Comparison of ENCODE assay signal across 7 mouse cellular contexts in genomic region chr6:85332351-85332999, GRCm38 (mm10). TPM values are rescaled to one million over a fixed set of nuclear protein-coding genes. Genes with fewer than 3 reads are reported as not detected.
DNase-seq lines count a peak whose midpoint lies in the region; ATAC-seq and TF ChIP-seq lines count a peak whose summit lies in the region.

No protein-coding gene starts in this region.

- no peaks in the 10 kb centered on the region for H3K9me3 ChIP-seq in heart, embryonic 15.5 days (replicated peaks)
- no peaks in the 10 kb centered on the region for H3K9me3 ChIP-seq in neural tube, embryonic 13.5 days

- peaks cover 20% of the 10 kb centered on the region for H3K4me1 ChIP-seq in heart, embryonic 15.5 days (replicated peaks)
- peaks cover 14% of the 10 kb centered on the region for H3K4me1 ChIP-seq in liver, adult 2 months (ENCODE audit: control insufficient read depth, insufficient read depth, low read length)
- H3K4me1 ChIP-seq in neural tube, embryonic 13.5 days (replicated peaks): peaks cover 16% of the 10 kb centered on the region

- H3K4me2 ChIP-seq in heart, embryonic 15.5 days: peak overlapping the region; percentile 95
- peak overlapping the region; percentile 97 for H3K4me2 ChIP-seq in neural tube, embryonic 13.5 days

- under 1% methylated on average over 41 of the region's 41 CpGs for WGBS in heart, embryonic 15.5 days
- 1% methylated on average over 41 of the region's 41 CpGs for WGBS in liver, adult 2 months
- WGBS in neural tube, embryonic 13.5 days: under 1% methylated on average over 41 of the region's 41 CpGs

- H3K27me3 ChIP-seq in heart, embryonic 15.5 days: no peaks in the 10 kb centered on the region
- H3K27me3 ChIP-seq in liver, adult 2 months (ENCODE audit: control insufficient read depth, insufficient read depth, low read length): no peaks in the 10 kb centered on the region
- H3K27me3 ChIP-seq in neural tube, embryonic 13.5 days: peaks cover 32% of the 10 kb centered on the region

- H3K27ac ChIP-seq in heart, embryonic 15.5 days: peak overlapping the region; percentile 94; the same call in 1 of the 2 replicates
- peak overlapping the region; percentile 94 for H3K27ac ChIP-seq in liver, adult 2 months (replicated peaks; ENCODE audit: insufficient read depth, low read depth, low read length)
- H3K27ac ChIP-seq in neural tube, embryonic 13.5 days (replicated peaks): peak overlapping the region; percentile 97

- ATAC-seq in common myeloid progenitor, adult 5-6 weeks (replicated peaks; ENCODE audit: low read depth, poor library complexity, severe bottlenecking): peak; percentile 22
- ATAC-seq in heart, embryonic 15.5 days (replicated peaks; ENCODE audit: insufficient number of reproducible peaks, insufficient read depth, low FRiP score, low read depth): peak; percentile 2; the same call in 1 of the 2 replicates
- peak; percentile 36 for ATAC-seq in neural tube, embryonic 13.5 days (ENCODE audit: low read depth)

- no peaks in the 10 kb centered on the region; the same call in 1 of the 2 replicates for H3K79me2 ChIP-seq in liver, adult 2 months (ENCODE audit: control insufficient read depth, insufficient read depth, low read length)

- peaks cover 18% of the 10 kb centered on the region; the same call in 1 of the 2 replicates for H3K36me3 ChIP-seq in heart, embryonic 15.5 days
- H3K36me3 ChIP-seq in liver, adult 2 months (ENCODE audit: control insufficient read depth, insufficient read depth, low read length): no peaks in the 10 kb centered on the region
- H3K36me3 ChIP-seq in neural tube, embryonic 13.5 days: peaks cover 12% of the 10 kb centered on the region

- no peak for TF ChIP-seq POLR2A in liver, adult 2 months (IDR thresholded peaks at IDR 0.05; ENCODE audit: extremely low read depth, insufficient read depth, low read length)

- DNase-seq in right cerebral cortex, postnatal 14 days: peak; percentile 44
- no peak for DNase-seq in right cerebral cortex, postnatal 4 days
- peak; percentile 52 for DNase-seq in liver, adult 2 months (ENCODE audit: extremely low read depth, low read depth, low spot score)
- no peak for DNase-seq in thymus, postnatal 0 days (ENCODE audit: low spot score)

- TF ChIP-seq CTCF in liver, adult 2 months (IDR thresholded peaks at IDR 0.05; ENCODE audit: low read depth, low read length): no peak

- peak overlapping the region; percentile 77 for H3K9ac ChIP-seq in heart, embryonic 15.5 days
- peak overlapping the region; percentile 84 for H3K9ac ChIP-seq in liver, adult 2 months (ENCODE audit: low read depth, low read length)
- H3K9ac ChIP-seq in neural tube, embryonic 13.5 days: peak overlapping the region; percentile 81

- peak overlapping the region; percentile 73 for H3K4me3 ChIP-seq in heart, embryonic 15.5 days
- H3K4me3 ChIP-seq in liver, adult 2 months (ENCODE audit: insufficient read depth, low read depth, low read length): peak overlapping the region; percentile 84
- peak overlapping the region; percentile 73 for H3K4me3 ChIP-seq in neural tube, embryonic 13.5 days

RNA-seq across cellular contexts. Expression of gene Sfxn5, which starts 0.7 kb away (rescaled TPM):
- total RNA-seq in common myeloid progenitor, adult 5-6 weeks (2017): 2.0 and 3.2 TPM in 2 replicates
- polyA plus RNA-seq in heart, embryonic 15.5 days (2015; fragmentation: Nextera tagmentation; extraction: Ambion mirVana): 3.7 and 4.9 TPM in 2 replicates
- total RNA-seq in liver, adult 2 months (2014; rRNA removed): 21.9 and 23.6 TPM in 2 replicates
- polyA plus RNA-seq in liver, adult 2 months (2012; rRNA removed): 23.4 and 31.8 TPM in 2 replicates
- 11.8 and 15.8 TPM in 2 replicates for polyA plus RNA-seq in neural tube, embryonic 13.5 days (2015; fragmentation: Nextera tagmentation; extraction: Ambion mirVana)
- 4.4 and 5.1 TPM in 2 replicates for polyA plus RNA-seq in thymus, postnatal 0 days (2015; fragmentation: Nextera tagmentation; extraction: Ambion mirVana)

RNA-seq across cellular contexts. Expression of gene Rab11fip5, which starts 42.0 kb away (rescaled TPM):
- total RNA-seq in common myeloid progenitor, adult 5-6 weeks (2017): 5.9 and 6.3 TPM in 2 replicates
- 42.3 and 45.3 TPM in 2 replicates for polyA plus RNA-seq in heart, embryonic 15.5 days (2015; fragmentation: Nextera tagmentation; extraction: Ambion mirVana)
- total RNA-seq in liver, adult 2 months (2014; rRNA removed): 0.46 and 0.54 TPM in 2 replicates
- 0.55 and 1.4 TPM in 2 replicates for polyA plus RNA-seq in liver, adult 2 months (2012; rRNA removed)
- polyA plus RNA-seq in neural tube, embryonic 13.5 days (2015; fragmentation: Nextera tagmentation; extraction: Ambion mirVana): 13.2 and 15.1 TPM in 2 replicates
- 4.3 and 4.7 TPM in 2 replicates for polyA plus RNA-seq in thymus, postnatal 0 days (2015; fragmentation: Nextera tagmentation; extraction: Ambion mirVana)

Comparison
In these comparisons a context has a peak if more than half of its experiments do, and no peak if none do; other contexts are left out.
1. DNase-seq: peak in right cerebral cortex, postnatal 14 days (single experiment) and liver, adult 2 months (single experiment); none in right cerebral cortex, postnatal 4 days (single experiment) and thymus, postnatal 0 days (single experiment).
2. Peak in every context shown above with its lines, with median percentiles within 50 percentile points of each other: ATAC-seq, H3K27ac ChIP-seq, H3K4me3 ChIP-seq and H3K9ac ChIP-seq.